Mouse (Mus musculus) megakaryocyte, embryonic 14.5 days (primary cell): Measurements from ENCODE around the gene Als2cr12.

Source experiments
- FLI1 ChIP-seq: IDR thresholded peaks from 2 replicates; pipeline ENCODE4 v1.6.1; 2012; ENCODE audit warnings: low read length, inconsistent platforms, mixed read lengths
- GATA1 ChIP-seq: IDR thresholded peaks from 3 replicates; pipeline ENCODE4 v1.6.1; 2012; ENCODE audit warnings: mixed read lengths, low read length, inconsistent platforms, borderline replicate concordance

GRCm38 (mm10) chr1:58722115-58722938 is 26.5 kb upstream of the Als2cr12 start:
- no peak for TF ChIP-seq GATA1
- TF ChIP-seq FLI1: no peak
